In genomic region chr5:145201321-145201991, GRCm38 (mm10) we compare ENCODE assay signal across 8 mouse cellular contexts. TPM values are rescaled to one million over a fixed set of nuclear protein-coding genes. Genes with fewer than 3 reads are reported as not detected.
A peak's percentile ranks its signal among the peaks of the same experiment; 100 is the strongest.
DNase-seq lines count a peak whose midpoint lies in the region; ATAC-seq and TF ChIP-seq lines count a peak whose summit lies in the region.

TSS of gene Zkscan14 (minus strand) at chr5:145201868.

- H3K4me1 ChIP-seq in cerebellum, adult 2 months (ENCODE audit: control insufficient read depth, insufficient read depth, low read length): peaks cover 9% of the 10 kb centered on the region
- peaks cover 18% of the 10 kb centered on the region for H3K4me1 ChIP-seq in forebrain, postnatal 0 days (ENCODE audit: insufficient read depth)
- H3K4me1 ChIP-seq in lung, postnatal 0 days (ENCODE audit: insufficient read depth, low read depth, low read length): peaks cover 7% of the 10 kb centered on the region; the same call in 1 of the 2 replicates

- peak; percentile 17 for ATAC-seq in forebrain, postnatal 0 days
- ATAC-seq in hematopoietic stem cell, adult 5-6 weeks (replicated peaks in 1 of 2; ENCODE audit: insufficient read depth in 1 of 2, low FRiP score in 2 of 2, low TSS enrichment in 1 of 2, low read depth in 1 of 2, poor library complexity in 2 of 2, severe bottlenecking in 2 of 2): peak; percentile 63 to 76
- peak; percentile 7; the same call in 1 of the 2 replicates for ATAC-seq in lung, postnatal 0 days

- 0 out of 2 replicates have a peak within 1 kb of the TSS, but pooled peaks have one; percentile 8 for H3K27ac ChIP-seq in cerebellum, adult 2 months (ENCODE audit: insufficient read depth, low read length)
- peak within 1 kb of the TSS; percentile 73 for H3K27ac ChIP-seq in forebrain, postnatal 0 days (ENCODE audit: low read depth, low read length)
- peak within 1 kb of the TSS; percentile 96 for H3K27ac ChIP-seq in lung, postnatal 0 days (ENCODE audit: low read length)

- no peaks in the 10 kb centered on the region for H3K27me3 ChIP-seq in cerebellum, adult 2 months (ENCODE audit: control insufficient read depth, insufficient read depth, low read length)
- no peaks in the 10 kb centered on the region for H3K27me3 ChIP-seq in forebrain, postnatal 0 days (ENCODE audit: insufficient read depth, low read length)
- H3K27me3 ChIP-seq in lung, postnatal 0 days (replicated peaks; ENCODE audit: insufficient read depth, low read length): no peaks in the 10 kb centered on the region

- TF ChIP-seq EP300 in lung, postnatal 0 days (IDR thresholded peaks at IDR 0.05): peak; percentile 37; the same call in 1 of the 2 replicates

- peak; percentile 75; the same call in 1 of the 2 replicates for TF ChIP-seq POLR2A in cerebellum, adult 2 months (IDR thresholded peaks at IDR 0.05; ENCODE audit: borderline replicate concordance, insufficient read depth, low read length)

- TF ChIP-seq CTCF in cerebellum, adult 2 months (IDR thresholded peaks at IDR 0.05; ENCODE audit: borderline replicate concordance, insufficient read depth, low read depth, low read length): no peak
- no peak for TF ChIP-seq CTCF in forebrain, postnatal 0 days (IDR thresholded peaks at IDR 0.05; ENCODE audit: low read depth)
- no peak for TF ChIP-seq CTCF in lung, postnatal 0 days (IDR thresholded peaks at IDR 0.05)

- peak within 1 kb of the TSS; percentile 73 for H3K9ac ChIP-seq in forebrain, postnatal 0 days
- H3K9ac ChIP-seq in lung, postnatal 0 days (replicated peaks; ENCODE audit: low read depth): peak within 1 kb of the TSS; percentile 94

- no peaks in the 10 kb centered on the region for H3K9me3 ChIP-seq in forebrain, postnatal 0 days (ENCODE audit: low read length)
- no peaks in the 10 kb centered on the region for H3K9me3 ChIP-seq in lung, postnatal 0 days (ENCODE audit: low read length)

- peak within 1 kb of the TSS; percentile 99 for H3K4me2 ChIP-seq in forebrain, postnatal 0 days (ENCODE audit: low read depth)
- peak within 1 kb of the TSS; percentile 91 for H3K4me2 ChIP-seq in lung, postnatal 0 days (replicated peaks; ENCODE audit: low read depth, low read length)

- peaks cover 11% of the 10 kb centered on the region for H3K36me3 ChIP-seq in forebrain, postnatal 0 days (ENCODE audit: insufficient read depth)
- H3K36me3 ChIP-seq in lung, postnatal 0 days (ENCODE audit: insufficient read depth, low read length): 0 out of 2 replicates have a peak, but pooled peaks cover 8% of the 10 kb centered on the region

- peak within 1 kb of the TSS; percentile 89 for H3K4me3 ChIP-seq in cerebellum, adult 2 months (replicated peaks; ENCODE audit: insufficient read depth, low read depth, low read length)
- peak within 1 kb of the TSS; percentile 82 for H3K4me3 ChIP-seq in forebrain, postnatal 0 days (ENCODE audit: low read depth, low read length)
- peak within 1 kb of the TSS; percentile 89 for H3K4me3 ChIP-seq in lung, postnatal 0 days (ENCODE audit: low read depth, low read length)

- peak; percentile 78 for DNase-seq in Muller cell, postnatal 12 days (ENCODE audit: inconsistent ontology term)
- DNase-seq in cerebellum, adult 2 months: peak; percentile 78 to 85
- peak; percentile 90 for DNase-seq in forebrain, postnatal 0 days
- peak; percentile 80 for DNase-seq in layer of hippocampus, adult 9-11 months
- peak; percentile 95 for DNase-seq in lung, postnatal 0 days (ENCODE audit: low spot score)
- peak; percentile 25 for DNase-seq in ovary, postnatal 10 days (ENCODE audit: low spot score)
- peak; percentile 91 for DNase-seq in thymus, postnatal 0 days (ENCODE audit: low spot score)

- WGBS in cerebellum, adult 2 months: 2% methylated on average over 37 of the region's 37 CpGs
- WGBS in forebrain, postnatal 0 days: under 1% methylated on average over 37 of the region's 37 CpGs
- 2% methylated on average over 37 of the region's 37 CpGs for WGBS in lung, postnatal 0 days

RNA-seq across cellular contexts. Expression of gene Zkscan14, which starts in this region (rescaled TPM):
- 9.9 and 10.3 TPM in 2 replicates for polyA plus RNA-seq in cerebellum, adult 2 months (2012; rRNA removed)
- total RNA-seq in forebrain, postnatal 0 days (2014; rRNA removed): 15.6 and 16.0 TPM in 2 replicates
- polyA plus RNA-seq in forebrain, postnatal 0 days (2015; fragmentation: Nextera tagmentation; extraction: Ambion mirVana): 11.7 TPM in 2 replicates
- 30.3 and 38.6 TPM in 2 replicates for total RNA-seq in hematopoietic stem cell, adult 5-6 weeks (2017)
- 13.0 and 13.9 TPM in 2 replicates for polyA plus RNA-seq in lung, postnatal 0 days (2015; fragmentation: Nextera tagmentation; extraction: Ambion mirVana)
- polyA plus RNA-seq in thymus, postnatal 0 days (2015; fragmentation: Nextera tagmentation; extraction: Ambion mirVana): 17.2 and 18.7 TPM in 2 replicates

Comparison
In these comparisons a context has a peak if more than half of its experiments do, and no peak if none do; other contexts are left out.
1. Peak in every context shown above with its lines: DNase-seq, ATAC-seq, H3K4me3 ChIP-seq and H3K27ac ChIP-seq.
2. DNase-seq: peak in every context shown above with its lines; median percentile 95 in lung, postnatal 0 days; 91 in thymus, postnatal 0 days; 90 in forebrain, postnatal 0 days; 82 in cerebellum, adult 2 months; 80 in layer of hippocampus, adult 9-11 months; 78 in Muller cell, postnatal 12 days; 25 in ovary, postnatal 10 days.
3. H3K27ac ChIP-seq: peak in every context shown above with its lines; median percentile 96 in lung, postnatal 0 days; 73 in forebrain, postnatal 0 days; 8 in cerebellum, adult 2 months.
4. ATAC-seq: peak in every context shown above with its lines; median percentile 70 in hematopoietic stem cell, adult 5-6 weeks; 17 in forebrain, postnatal 0 days; 7 in lung, postnatal 0 days.